Mouse (Mus musculus): ENCODE data around the gene Bcl2. TPM values are rescaled to one million over a fixed set of nuclear protein-coding genes. Genes with fewer than 3 reads are reported as not detected.

The Bcl2 gene
- polyA plus RNA-seq, 1 experiment from 2014 or later = 26.7 TPM

- H3K36me3 ChIP-seq = no peaks in the 10 kb centered on the region
- H3K4me1 ChIP-seq = peaks cover 50% of the 10 kb centered on the region
- 0 out of 2 replicates have a peak overlapping the region, but pooled peaks have one; percentile 8 for H3K4me3 ChIP-seq (replicated peaks)
- H3K9me3 ChIP-seq (replicated peaks) = no peaks in the 10 kb centered on the region
- no peak for ATAC-seq (replicated peaks; ENCODE audit: low FRiP score)
- 66% methylated on average over 7 of the region's 7 CpGs for WGBS
- H3K4me2 ChIP-seq = peak overlapping the region; percentile 38
- H3K9ac ChIP-seq = no peak overlapping the region
- no peak overlapping the region for H3K27ac ChIP-seq
- H3K27me3 ChIP-seq = no peaks in the 10 kb centered on the region
Observed at GRCm38 (mm10) chr1:106710202-106710601, 3.9 kb downstream of the Bcl2 start.

GRCm38 (mm10) chr1:106707036-106707880, 6.8 kb downstream of the Bcl2 start:
- 0 out of 2 replicates have a peak overlapping the region, but pooled peaks have one; percentile 3 for H3K4me2 ChIP-seq
- H3K4me1 ChIP-seq = peaks cover 40% of the 10 kb centered on the region
- no peak overlapping the region for H3K9ac ChIP-seq
- 64% methylated on average over 6 of the region's 6 CpGs for WGBS
- H3K9me3 ChIP-seq (replicated peaks) = no peaks in the 10 kb centered on the region
- no peak for ATAC-seq (replicated peaks; ENCODE audit: low FRiP score)
- H3K4me3 ChIP-seq (replicated peaks) = no peak overlapping the region
- no peaks in the 10 kb centered on the region for H3K36me3 ChIP-seq
- no peaks in the 10 kb centered on the region for H3K27me3 ChIP-seq
- peak overlapping the region; percentile 47 for H3K27ac ChIP-seq

GRCm38 (mm10) chr1:106703183-106703582, 10.9 kb downstream of the Bcl2 start:
- no peak overlapping the region for H3K4me2 ChIP-seq
- H3K4me1 ChIP-seq = peaks cover 14% of the 10 kb centered on the region
- no peak overlapping the region for H3K4me3 ChIP-seq (replicated peaks)
- H3K9me3 ChIP-seq (replicated peaks) = no peaks in the 10 kb centered on the region
- 64% methylated on average over 3 of the region's 3 CpGs for WGBS
- H3K9ac ChIP-seq = no peak overlapping the region
- no peaks in the 10 kb centered on the region for H3K27me3 ChIP-seq
- no peak for ATAC-seq (replicated peaks; ENCODE audit: low FRiP score)
- no peak overlapping the region for H3K27ac ChIP-seq
- no peaks in the 10 kb centered on the region for H3K36me3 ChIP-seq

GRCm38 (mm10) chr1:106702471-106703175, 11.5 kb downstream of the Bcl2 start:
- whole genome bisulfite sequencing = 75% methylated on average over 4 of the region's 4 CpGs
- ATAC-seq (replicated peaks; ENCODE audit: low FRiP score) = no peak
- Histone ChIP-seq H3K4me2 (no peak overlapping the region), H3K4me3 (replicated peaks) (no peak overlapping the region), H3K4me1 (peaks cover 10% of the 10 kb centered on the region; the same call in 1 of the 2 replicates), H3K9ac (no peak overlapping the region), H3K9me3 (replicated peaks) (no peaks in the 10 kb centered on the region), H3K36me3 (no peaks in the 10 kb centered on the region), H3K27me3 (no peaks in the 10 kb centered on the region), H3K27ac (no peak overlapping the region)

- WGBS = 90% methylated on average over 9 of the region's 9 CpGs
- ATAC-seq (replicated peaks; ENCODE audit: low FRiP score) = no peak
- Histone ChIP-seq H3K27ac (no peak overlapping the region), H3K4me2 (no peak overlapping the region), H3K9ac (no peak overlapping the region), H3K4me1 (0 out of 2 replicates have a peak, but pooled peaks cover 3% of the 10 kb centered on the region), H3K27me3 (no peaks in the 10 kb centered on the region), H3K4me3 (replicated peaks) (no peak overlapping the region), H3K36me3 (no peaks in the 10 kb centered on the region), H3K9me3 (replicated peaks) (no peaks in the 10 kb centered on the region)
Observed at GRCm38 (mm10) chr1:106700520-106701114, 13.5 kb downstream of the Bcl2 start.

GRCm38 (mm10) chr1:106696472-106696871, 17.6 kb downstream of the Bcl2 start:
- Histone ChIP-seq H3K27ac (no peak overlapping the region), H3K27me3 (no peaks in the 10 kb centered on the region), H3K4me1 (peaks cover 13% of the 10 kb centered on the region), H3K9ac (no peak overlapping the region), H3K4me2 (no peak overlapping the region), H3K4me3 (replicated peaks) (no peak overlapping the region), H3K9me3 (replicated peaks) (no peaks in the 10 kb centered on the region), H3K36me3 (no peaks in the 10 kb centered on the region)
- 89% methylated on average over 5 of the region's 5 CpGs for WGBS
- no peak for ATAC-seq (replicated peaks; ENCODE audit: low FRiP score)

GRCm38 (mm10) chr1:106695649-106696048, 18.4 kb downstream of the Bcl2 start:
- no peak overlapping the region for H3K4me3 ChIP-seq (replicated peaks)
- ATAC-seq (replicated peaks; ENCODE audit: low FRiP score) = no peak
- H3K4me2 ChIP-seq = no peak overlapping the region
- no peaks in the 10 kb centered on the region for H3K27me3 ChIP-seq
- WGBS = 67% methylated on average over 4 of the region's 4 CpGs
- H3K36me3 ChIP-seq = no peaks in the 10 kb centered on the region
- H3K9ac ChIP-seq = no peak overlapping the region
- no peaks in the 10 kb centered on the region for H3K9me3 ChIP-seq (replicated peaks)
- H3K27ac ChIP-seq = no peak overlapping the region
- H3K4me1 ChIP-seq = peaks cover 13% of the 10 kb centered on the region

GRCm38 (mm10) chr1:106694316-106694715, 19.8 kb downstream of the Bcl2 start:
- Histone ChIP-seq H3K9me3 (replicated peaks) (no peaks in the 10 kb centered on the region), H3K36me3 (no peaks in the 10 kb centered on the region), H3K27ac (no peak overlapping the region), H3K4me2 (no peak overlapping the region), H3K9ac (no peak overlapping the region), H3K4me3 (replicated peaks) (no peak overlapping the region), H3K27me3 (no peaks in the 10 kb centered on the region), H3K4me1 (peaks cover 13% of the 10 kb centered on the region)
- WGBS = 61% methylated on average over 6 of the region's 6 CpGs
- ATAC-seq (replicated peaks; ENCODE audit: low FRiP score) = no peak

- H3K4me2 ChIP-seq = no peak overlapping the region
- no peak for ATAC-seq (replicated peaks; ENCODE audit: low FRiP score)
Observed at GRCm38 (mm10) chr1:106692599-106692998, 21.5 kb downstream of the Bcl2 start.

GRCm38 (mm10) chr1:106690887-106691286, 23.2 kb downstream of the Bcl2 start:
- Histone ChIP-seq H3K4me3 (replicated peaks) (no peak overlapping the region), H3K9me3 (replicated peaks) (no peaks in the 10 kb centered on the region), H3K4me2 (no peak overlapping the region), H3K27ac (no peak overlapping the region), H3K9ac (no peak overlapping the region), H3K27me3 (no peaks in the 10 kb centered on the region), H3K36me3 (no peaks in the 10 kb centered on the region), H3K4me1 (peaks cover 32% of the 10 kb centered on the region)
- 70% methylated on average over 6 of the region's 6 CpGs for WGBS
- ATAC-seq (replicated peaks; ENCODE audit: low FRiP score) = no peak

More at GRCm38 (mm10) chr1:106692599-106692998, 21.5 kb downstream of the Bcl2 start:
- Histone ChIP-seq H3K9me3 (replicated peaks) (no peaks in the 10 kb centered on the region), H3K36me3 (no peaks in the 10 kb centered on the region), H3K27me3 (no peaks in the 10 kb centered on the region), H3K9ac (no peak overlapping the region), H3K4me1 (peaks cover 24% of the 10 kb centered on the region), H3K27ac (no peak overlapping the region), H3K4me3 (replicated peaks) (no peak overlapping the region)

GRCm38 (mm10) chr1:106688161-106688516, 25.9 kb downstream of the Bcl2 start:
- peak overlapping the region; percentile 79 for H3K27ac ChIP-seq
- H3K9ac ChIP-seq = no peak overlapping the region
- no peaks in the 10 kb centered on the region for H3K9me3 ChIP-seq (replicated peaks)
- peak overlapping the region; percentile 44 for H3K4me2 ChIP-seq
- H3K4me3 ChIP-seq (replicated peaks) = peak overlapping the region; percentile 4; the same call in 1 of the 2 replicates
- no peaks in the 10 kb centered on the region for H3K27me3 ChIP-seq
- H3K4me1 ChIP-seq = peaks cover 21% of the 10 kb centered on the region
- ATAC-seq (replicated peaks; ENCODE audit: low FRiP score) = no peak
- no peaks in the 10 kb centered on the region for H3K36me3 ChIP-seq
- WGBS = 41% methylated on average over 5 of the region's 5 CpGs

All from kidney, embryonic 15.5 days (tissue).